Mouse (Mus musculus) embryonic facial prominence, embryonic 14.5 days (tissue): ENCODE measurements around the gene Arl2. TPM values are rescaled to one million over a fixed set of nuclear protein-coding genes. Genes with fewer than 3 reads are reported as not detected.
A peak's percentile ranks its signal among the peaks of the same experiment; 100 is the strongest.
"Not testable (repeated sequence)": the region's sequence is repeated elsewhere in the genome, so short reads cannot be mapped to it uniquely, and the experiment has no call there.

Experiments used
- ATAC-seq: fragments of 200-750 bp; cut with Nextera tagmentation; 2 replicates; pipeline ENCODE4 v1.8.0; 2017; ENCODE audit warnings: low read depth, moderate number of reproducible peaks, moderate TSS enrichment
- DNase-seq: peaks from one replicate; pipeline ENCODE4 v3.0.0-alpha.2; 2015; ENCODE audit warnings: low spot score
- H3K27ac ChIP-seq: fragments of 300-500 bp; sonication (generic); replicated peaks from 2 replicates; pipeline ENCODE4 v1.5.1; 2014; ENCODE audit warnings: low read depth, mild to moderate bottlenecking, low read length, moderate library complexity
- H3K27me3 ChIP-seq: fragments of 300-500 bp; sonication (generic); replicated peaks from 2 replicates; pipeline ENCODE4 v1.6.1; 2014; ENCODE audit warnings: low read length; ENCODE audit not compliant: control insufficient read depth, insufficient read depth
- H3K36me3 ChIP-seq: fragments of 300-500 bp; sonication (generic); 2 replicates; pipeline ENCODE4 v1.6.1; 2014; ENCODE audit warnings: low read length, mixed read lengths; ENCODE audit not compliant: control insufficient read depth, insufficient read depth
- H3K4me1 ChIP-seq: fragments of 300-500 bp; sonication (generic); 2 replicates; pipeline ENCODE4 v1.6.1; 2014; ENCODE audit warnings: antibody characterized with exemption, low read length; ENCODE audit not compliant: control insufficient read depth, insufficient read depth
- H3K4me2 ChIP-seq: fragments of 300-500 bp; sonication (generic); 2 replicates; pipeline ENCODE4 v1.6.1; 2014; ENCODE audit warnings: low read depth, mild to moderate bottlenecking, low read length, moderate library complexity, mixed read lengths
- H3K4me3 ChIP-seq: fragments of 300-500 bp; sonication (generic); 2 replicates; pipeline ENCODE4 v1.5.1; 2014; ENCODE audit warnings: low read depth, mild to moderate bottlenecking, low read length
- H3K9ac ChIP-seq: fragments of 300-500 bp; sonication (generic); 2 replicates; pipeline ENCODE4 v1.6.1; 2014; ENCODE audit warnings: low read depth, mild to moderate bottlenecking, low read length, moderate library complexity, mixed read lengths
- H3K9me3 ChIP-seq: fragments of 300-500 bp; sonication (generic); 2 replicates; pipeline ENCODE4 v1.6.1; 2016; ENCODE audit warnings: low read length; ENCODE audit not compliant: control insufficient read depth
- WGBS: fragments of 180-500 bp; shearing (Covaris S2); extraction: QIAGEN DNeasy Blood & Tissue Kit; methylation state at CpG from one replicate; pipeline ENCODE4 v1.1.7; 2014; 5-methylcytosine and 5-hydroxymethylcytosine counted together
- polyA plus RNA-seq: library from polyadenylated mRNA; unstranded; fragments of >200 nt; fragmentation: Nextera tagmentation; extraction: Ambion mirVana; gene quantifications from 2 replicates; pipeline ENCODE4 v1.2.1, GENCODE M21; 2014

Gene Arl2
- polyA plus RNA-seq, 1 experiment from 2014 or later = 73.4 TPM

GRCm38 (mm10) chr19:6157220-6157619, 15.9 kb upstream of the Arl2 start:
- H3K9me3 ChIP-seq = no peaks in the 10 kb centered on the region
- H3K27me3 ChIP-seq = no peaks in the 10 kb centered on the region
- no peak overlapping the region for H3K4me2 ChIP-seq
- H3K4me3 ChIP-seq = no peak overlapping the region
- ATAC-seq (no peak), DNase-seq (no peak)
- no peak overlapping the region for H3K9ac ChIP-seq
- no peaks in the 10 kb centered on the region for H3K4me1 ChIP-seq
- no peaks in the 10 kb centered on the region for H3K36me3 ChIP-seq
- WGBS = 63% methylated on average over 6 of the region's 6 CpGs
- H3K27ac ChIP-seq = no peak overlapping the region

GRCm38 (mm10) chr19:6156372-6156771, 15.0 kb upstream of the Arl2 start:
- Histone ChIP-seq H3K9me3 (no peaks in the 10 kb centered on the region), H3K4me3 (no peak overlapping the region), H3K4me1 (no peaks in the 10 kb centered on the region), H3K4me2 (no peak overlapping the region), H3K27ac (no peak overlapping the region), H3K9ac (no peak overlapping the region), H3K27me3 (no peaks in the 10 kb centered on the region), H3K36me3 (no peaks in the 10 kb centered on the region)
- DNase-seq = no peak
- 52% methylated on average over 8 of the region's 8 CpGs for WGBS
- no peak for ATAC-seq

GRCm38 (mm10) chr19:6155174-6155573, 13.8 kb upstream of the Arl2 start:
- WGBS = 83% methylated on average over 9 of the region's 9 CpGs
- Histone ChIP-seq H3K9ac (no peak overlapping the region), H3K9me3 (no peaks in the 10 kb centered on the region), H3K27ac (no peak overlapping the region), H3K27me3 (no peaks in the 10 kb centered on the region), H3K4me2 (no peak overlapping the region), H3K4me3 (no peak overlapping the region), H3K4me1 (no peaks in the 10 kb centered on the region), H3K36me3 (no peaks in the 10 kb centered on the region)
- ATAC-seq (no peak), DNase-seq (no peak)

- H3K27ac ChIP-seq = no peak overlapping the region
- peaks cover 9% of the 10 kb centered on the region; the same call in 1 of the 2 replicates for H3K4me1 ChIP-seq
- H3K36me3 ChIP-seq = no peaks in the 10 kb centered on the region
- H3K4me3 ChIP-seq = no peak overlapping the region
- no peak overlapping the region for H3K4me2 ChIP-seq
- DNase-seq = no peak
- no peaks in the 10 kb centered on the region for H3K9me3 ChIP-seq
- no peaks in the 10 kb centered on the region for H3K27me3 ChIP-seq
- ATAC-seq = no peak
- WGBS = 68% methylated on average over 5 of the region's 5 CpGs
- no peak overlapping the region for H3K9ac ChIP-seq
Observed at GRCm38 (mm10) chr19:6144842-6145241, 3.5 kb upstream of the Arl2 start.

GRCm38 (mm10) chr19:6140678-6141393, 512 bp downstream of the Arl2 start, which contains the start of gene Batf2:
TSS of gene Batf2 (plus strand) at chr19:6140983.
- Histone ChIP-seq H3K4me1 (peaks cover 13% of the 10 kb centered on the region; the same call in 1 of the 2 replicates), H3K4me3 (peak within 1 kb of the TSS; percentile 55), H3K27me3 (no peaks in the 10 kb centered on the region), H3K9me3 (no peaks in the 10 kb centered on the region), H3K27ac (peak within 1 kb of the TSS; percentile 94), H3K9ac (peak within 1 kb of the TSS; percentile 78), H3K4me2 (peak within 1 kb of the TSS; percentile 59), H3K36me3 (peaks cover 20% of the 10 kb centered on the region; the same call in 1 of the 2 replicates)
- WGBS = under 1% methylated on average over 25 of the region's 68 CpGs
- peak; percentile 93 for ATAC-seq
- peak; percentile 99 for DNase-seq

GRCm38 (mm10) chr19:6140374-6140677, 1.0 kb downstream of the Arl2 start:
- DNase-seq = no peak
- Histone ChIP-seq H3K9me3 (no peaks in the 10 kb centered on the region), H3K9ac (peak overlapping the region; percentile 78), H3K36me3 (peaks cover 25% of the 10 kb centered on the region; the same call in 1 of the 2 replicates), H3K4me2 (peak overlapping the region; percentile 59), H3K4me3 (peak overlapping the region; percentile 55), H3K27me3 (no peaks in the 10 kb centered on the region), H3K27ac (peak overlapping the region; percentile 94), H3K4me1 (peaks cover 13% of the 10 kb centered on the region; the same call in 1 of the 2 replicates)
- 3% methylated on average over 15 of the region's 16 CpGs for WGBS
- no peak for ATAC-seq

- ATAC-seq (no peak), DNase-seq (no peak)
- 83% methylated on average over 6 of the region's 6 CpGs for WGBS
- H3K9ac ChIP-seq = peak overlapping the region; percentile 78; the same call in 1 of the 2 replicates
- H3K27me3 ChIP-seq = no peaks in the 10 kb centered on the region
- peaks cover 30% of the 10 kb centered on the region; the same call in 1 of the 2 replicates for H3K36me3 ChIP-seq
- H3K4me2 ChIP-seq = peak overlapping the region; percentile 59
- no peak overlapping the region for H3K27ac ChIP-seq
- peak overlapping the region; percentile 55; the same call in 1 of the 2 replicates for H3K4me3 ChIP-seq
- H3K4me1 ChIP-seq = peaks cover 13% of the 10 kb centered on the region; the same call in 1 of the 2 replicates
- H3K9me3 ChIP-seq = no peaks in the 10 kb centered on the region
Observed at GRCm38 (mm10) chr19:6139701-6140100, 1.6 kb downstream of the Arl2 start.

GRCm38 (mm10) chr19:6136397-6136796, 5.0 kb downstream of the Arl2 start:
- no peak overlapping the region for H3K4me3 ChIP-seq
- no peak overlapping the region for H3K9ac ChIP-seq
- DNase-seq (no peak), ATAC-seq (no peak)
- no peak overlapping the region for H3K27ac ChIP-seq
- H3K27me3 ChIP-seq = no peaks in the 10 kb centered on the region
- H3K36me3 ChIP-seq = peaks cover 35% of the 10 kb centered on the region; the same call in 1 of the 2 replicates
- H3K4me2 ChIP-seq = no peak overlapping the region
- 68% methylated on average over 3 of the region's 3 CpGs for WGBS
- H3K9me3 ChIP-seq = no peaks in the 10 kb centered on the region
- peaks cover 8% of the 10 kb centered on the region; the same call in 1 of the 2 replicates for H3K4me1 ChIP-seq

GRCm38 (mm10) chr19:6133197-6133596, 8.2 kb downstream of the Arl2 start:
- not testable (repeated sequence) for H3K9me3 ChIP-seq, H3K27me3 ChIP-seq, H3K4me3 ChIP-seq, H3K27ac ChIP-seq, H3K4me1 ChIP-seq, ATAC-seq, DNase-seq, H3K4me2 ChIP-seq, H3K9ac ChIP-seq
- WGBS = 47% methylated on average over 1 of the region's 1 CpGs
- H3K36me3 ChIP-seq = peaks cover 35% of the 10 kb centered on the region; the same call in 1 of the 2 replicates
